In genomic region chr17:46636831-46637523, GRCm38 (mm10) we compare ENCODE assay signal across 8 mouse cellular contexts. TPM values are rescaled to one million over a fixed set of nuclear protein-coding genes. Genes with fewer than 3 reads are reported as not detected.
A peak's percentile ranks its signal among the peaks of the same experiment; 100 is the strongest.
DNase-seq lines count a peak whose midpoint lies in the region; ATAC-seq lines count a peak whose summit lies in the region.

No protein-coding gene starts in this region.

- no peaks in the 10 kb centered on the region for H3K27me3 ChIP-seq in intestine, embryonic 14.5 days (replicated peaks; ENCODE audit: control insufficient read depth, insufficient read depth, low read length)

- peak; percentile 67 for DNase-seq in urinary bladder, postnatal 14 days (ENCODE audit: low spot score)
- DNase-seq in urinary bladder, adult 2 months (ENCODE audit: low spot score): no peak
- peak; percentile 78 for DNase-seq in cerebellum, adult 9-11 months
- peak; percentile 42 for DNase-seq in gastrocnemius, postnatal 25 days
- peak; percentile 80 for DNase-seq in intestine, embryonic 14.5 days (ENCODE audit: low spot score)
- peak; percentile 55 to 62 for DNase-seq in left cerebral cortex, postnatal 36 days (ENCODE audit: low spot score in 2 of 2)
- peak; percentile 77 for DNase-seq in mesoderm, embryonic 11.5 days (ENCODE audit: low read depth, low spot score)
- DNase-seq in telencephalon, adult 2 months (ENCODE audit: low read depth, low spot score): peak; percentile 52

- H3K4me1 ChIP-seq in intestine, embryonic 14.5 days (replicated peaks; ENCODE audit: control insufficient read depth, insufficient read depth, low read length): peaks cover 3% of the 10 kb centered on the region; the same call in 1 of the 2 replicates

- H3K4me2 ChIP-seq in intestine, embryonic 14.5 days (ENCODE audit: low read length): peak overlapping the region; percentile 35

- no peak overlapping the region for H3K9ac ChIP-seq in intestine, embryonic 14.5 days (ENCODE audit: low read length)

- peak; percentile 53 for ATAC-seq in intestine, embryonic 14.5 days (replicated peaks; ENCODE audit: low FRiP score, low TSS enrichment, low read depth)

- H3K36me3 ChIP-seq in intestine, embryonic 14.5 days (ENCODE audit: control insufficient read depth, insufficient read depth, low read length): peaks cover 32% of the 10 kb centered on the region

- no peak overlapping the region for H3K27ac ChIP-seq in intestine, embryonic 14.5 days (ENCODE audit: low read depth)

- no peak overlapping the region for H3K4me3 ChIP-seq in intestine, embryonic 14.5 days (ENCODE audit: low read depth, low read length)

- WGBS in intestine, embryonic 14.5 days: 28% methylated on average over 15 of the region's 15 CpGs

- intact Hi-C loops in left cerebral cortex, postnatal 36 days (cut with DNase I): loop anchor here (5.0 kb wide), 1 partner anchor 85 kb away; no protein-coding TSS in a partner anchor

- H3K9me3 ChIP-seq in intestine, embryonic 14.5 days (ENCODE audit: control insufficient read depth, low read length): no peaks in the 10 kb centered on the region

RNA-seq across cellular contexts. Expression of gene Ptk7, which starts 7.7 kb away (rescaled TPM):
- polyA plus RNA-seq in urinary bladder, adult 2 months (2012; rRNA removed): 14.9 and 21.1 TPM in 2 replicates
- total RNA-seq in gastrocnemius, postnatal 25 days (2021): 1 to 10 TPM; 1.1 to 1.3 TPM
- polyA plus RNA-seq in intestine, embryonic 14.5 days (2014; fragmentation: Nextera tagmentation; extraction: Ambion mirVana): 54.0 and 56.6 TPM in 2 replicates
- total RNA-seq in left cerebral cortex, postnatal 36 days (2021): 10 to 100 TPM; 10.3 to 11.0 TPM

RNA-seq across cellular contexts. Expression of gene Klc4, which starts 8.8 kb away (rescaled TPM):
- polyA plus RNA-seq in urinary bladder, adult 2 months (2012; rRNA removed): 16.5 and 21.6 TPM in 2 replicates
- total RNA-seq in gastrocnemius, postnatal 25 days (2021): 10 to 100 TPM; 12.7 to 15.0 TPM
- 42.1 and 45.7 TPM in 2 replicates for polyA plus RNA-seq in intestine, embryonic 14.5 days (2014; fragmentation: Nextera tagmentation; extraction: Ambion mirVana)
- total RNA-seq in left cerebral cortex, postnatal 36 days (2021): 10 to 100 TPM; 19.9 to 21.7 TPM

RNA-seq across cellular contexts. Expression of gene Mrpl2, which starts 9.1 kb away (rescaled TPM):
- polyA plus RNA-seq in urinary bladder, adult 2 months (2012; rRNA removed): 49.8 and 54.6 TPM in 2 replicates
- 100 to 1,000 TPM in 1 of 2 experiments, 10 to 100 TPM in 1; 99.2 to 110 TPM for total RNA-seq in gastrocnemius, postnatal 25 days (2021)
- polyA plus RNA-seq in intestine, embryonic 14.5 days (2014; fragmentation: Nextera tagmentation; extraction: Ambion mirVana): 134 and 144 TPM in 2 replicates
- total RNA-seq in left cerebral cortex, postnatal 36 days (2021): 10 to 100 TPM; 52.5 to 54.7 TPM

RNA-seq across cellular contexts. Expression of gene Cul7, which starts 13.2 kb away (rescaled TPM):
- polyA plus RNA-seq in urinary bladder, adult 2 months (2012; rRNA removed): 23.5 and 29.9 TPM in 2 replicates
- 10 to 100 TPM in 1 of 2 experiments, 1 to 10 TPM in 1; 8.8 to 14.4 TPM for total RNA-seq in gastrocnemius, postnatal 25 days (2021)
- 43.4 and 43.7 TPM in 2 replicates for polyA plus RNA-seq in intestine, embryonic 14.5 days (2014; fragmentation: Nextera tagmentation; extraction: Ambion mirVana)
- 10 to 100 TPM; 27.8 to 29.1 TPM for total RNA-seq in left cerebral cortex, postnatal 36 days (2021)

RNA-seq across cellular contexts. Expression of gene Rrp36, which starts 37.2 kb away (rescaled TPM):
- 37.1 and 44.6 TPM in 2 replicates for polyA plus RNA-seq in urinary bladder, adult 2 months (2012; rRNA removed)
- total RNA-seq in gastrocnemius, postnatal 25 days (2021): 10 to 100 TPM in 1 of 2 experiments, 1 to 10 TPM in 1; 7.5 to 12.1 TPM
- 49.1 and 57.7 TPM in 2 replicates for polyA plus RNA-seq in intestine, embryonic 14.5 days (2014; fragmentation: Nextera tagmentation; extraction: Ambion mirVana)
- 10 to 100 TPM; 14.9 to 16.5 TPM for total RNA-seq in left cerebral cortex, postnatal 36 days (2021)

Comparison
In these comparisons a context has a peak if more than half of its experiments do, and no peak if none do; other contexts are left out.
1. RNA of gene Ptk7, which starts 7.7 kb away (total RNA-seq): 10.3 to 11.0 TPM in left cerebral cortex, postnatal 36 days; 1.1 to 1.3 TPM in gastrocnemius, postnatal 25 days; every median in the first group is over 4 times any median in the second.